Mouse (Mus musculus): ENCODE measurements around the gene Klhl30. TPM values are rescaled to one million over a fixed set of nuclear protein-coding genes. Genes with fewer than 3 reads are reported as not detected.

Gene Klhl30
- polyA plus RNA-seq, 1 experiment, result 0.13 TPM

GRCm38 (mm10) chr1:91344921-91345685 is 5.7 kb upstream of the Klhl30 start:
- Histone ChIP-seq H3K27me3 (ENCODE audit: control insufficient read depth, insufficient read depth, low read length) (peaks cover 2% of the 10 kb centered on the region; the same call in 1 of the 2 replicates), H3K4me1 (ENCODE audit: control insufficient read depth, insufficient read depth, low read length) (no peaks in the 10 kb centered on the region), H3K4me3 (replicated peaks; ENCODE audit: insufficient read depth, low read depth, low read length) (no peak overlapping the region), H3K27ac (ENCODE audit: insufficient read depth, low read length) (no peak overlapping the region)
- no peak for TF ChIP-seq CTCF (IDR thresholded peaks at IDR 0.05; ENCODE audit: borderline replicate concordance, insufficient read depth, low read depth, low read length)
- peak; percentile 18 to 19 for DNase-seq
- 2% methylated on average over 68 of the region's 68 CpGs for WGBS

- no peak overlapping the region for H3K27ac ChIP-seq (ENCODE audit: insufficient read depth, low read length)
- no peak overlapping the region for H3K4me3 ChIP-seq (replicated peaks; ENCODE audit: insufficient read depth, low read depth, low read length)
- 38% methylated on average over 3 of the region's 3 CpGs for WGBS
- peak; percentile 52 to 68 for DNase-seq
- no peaks in the 10 kb centered on the region for H3K4me1 ChIP-seq (ENCODE audit: control insufficient read depth, insufficient read depth, low read length)
- TF ChIP-seq POLR2A (IDR thresholded peaks at IDR 0.05; ENCODE audit: borderline replicate concordance, insufficient read depth, low read length) (no peak), CTCF (IDR thresholded peaks at IDR 0.05; ENCODE audit: borderline replicate concordance, insufficient read depth, low read depth, low read length) (peak; percentile 89)
- peaks cover 2% of the 10 kb centered on the region; the same call in 1 of the 2 replicates for H3K27me3 ChIP-seq (ENCODE audit: control insufficient read depth, insufficient read depth, low read length)
Observed at GRCm38 (mm10) chr1:91346892-91347291, 3.9 kb upstream of the Klhl30 start.

GRCm38 (mm10) chr1:91351249-91351648 is 433 bp downstream of the Klhl30 start:
- TF ChIP-seq POLR2A (IDR thresholded peaks at IDR 0.05; ENCODE audit: borderline replicate concordance, insufficient read depth, low read length) (no peak), CTCF (IDR thresholded peaks at IDR 0.05; ENCODE audit: borderline replicate concordance, insufficient read depth, low read depth, low read length) (no peak)
- Histone ChIP-seq H3K4me3 (replicated peaks; ENCODE audit: insufficient read depth, low read depth, low read length) (no peak overlapping the region), H3K4me1 (ENCODE audit: control insufficient read depth, insufficient read depth, low read length) (no peaks in the 10 kb centered on the region), H3K27ac (ENCODE audit: insufficient read depth, low read length) (no peak overlapping the region), H3K27me3 (ENCODE audit: control insufficient read depth, insufficient read depth, low read length) (no peaks in the 10 kb centered on the region)
- no peak for DNase-seq
- WGBS, result 76% methylated on average over 3 of the region's 3 CpGs

- no peak overlapping the region for H3K4me3 ChIP-seq (replicated peaks; ENCODE audit: insufficient read depth, low read depth, low read length)
- TF ChIP-seq POLR2A (IDR thresholded peaks at IDR 0.05; ENCODE audit: borderline replicate concordance, insufficient read depth, low read length) (no peak), CTCF (IDR thresholded peaks at IDR 0.05; ENCODE audit: borderline replicate concordance, insufficient read depth, low read depth, low read length) (no peak)
- 92% methylated on average over 2 of the region's 2 CpGs for WGBS
- no peak for DNase-seq
- no peaks in the 10 kb centered on the region for H3K4me1 ChIP-seq (ENCODE audit: control insufficient read depth, insufficient read depth, low read length)
- H3K27me3 ChIP-seq (ENCODE audit: control insufficient read depth, insufficient read depth, low read length), result no peaks in the 10 kb centered on the region
- H3K27ac ChIP-seq (ENCODE audit: insufficient read depth, low read length), result no peak overlapping the region
Observed at GRCm38 (mm10) chr1:91352277-91352676, 1.5 kb downstream of the Klhl30 start.

GRCm38 (mm10) chr1:91356105-91356504 is 5.3 kb downstream of the Klhl30 start:
- 60% methylated on average over 11 of the region's 11 CpGs for WGBS
- TF ChIP-seq CTCF (IDR thresholded peaks at IDR 0.05; ENCODE audit: borderline replicate concordance, insufficient read depth, low read depth, low read length) (no peak), POLR2A (IDR thresholded peaks at IDR 0.05; ENCODE audit: borderline replicate concordance, insufficient read depth, low read length) (no peak)
- DNase-seq, result no peak
- no peaks in the 10 kb centered on the region for H3K27me3 ChIP-seq (ENCODE audit: control insufficient read depth, insufficient read depth, low read length)
- no peak overlapping the region for H3K4me3 ChIP-seq (replicated peaks; ENCODE audit: insufficient read depth, low read depth, low read length)
- H3K27ac ChIP-seq (ENCODE audit: insufficient read depth, low read length), result no peak overlapping the region
- H3K4me1 ChIP-seq (ENCODE audit: control insufficient read depth, insufficient read depth, low read length), result no peaks in the 10 kb centered on the region

GRCm38 (mm10) chr1:91362113-91362512 is 11.3 kb downstream of the Klhl30 start:
- H3K4me1 ChIP-seq (ENCODE audit: control insufficient read depth, insufficient read depth, low read length), result no peaks in the 10 kb centered on the region
- no peak for DNase-seq
- H3K27me3 ChIP-seq (ENCODE audit: control insufficient read depth, insufficient read depth, low read length), result no peaks in the 10 kb centered on the region; the same call in 1 of the 2 replicates
- WGBS, result 73% methylated on average over 5 of the region's 5 CpGs
- TF ChIP-seq POLR2A (IDR thresholded peaks at IDR 0.05; ENCODE audit: borderline replicate concordance, insufficient read depth, low read length), result no peak
- no peak overlapping the region for H3K4me3 ChIP-seq (replicated peaks; ENCODE audit: insufficient read depth, low read depth, low read length)
- no peak overlapping the region for H3K27ac ChIP-seq (ENCODE audit: insufficient read depth, low read length)

- no peak for TF ChIP-seq POLR2A (IDR thresholded peaks at IDR 0.05; ENCODE audit: borderline replicate concordance, insufficient read depth, low read length)
- TF ChIP-seq CTCF (IDR thresholded peaks at IDR 0.05; ENCODE audit: borderline replicate concordance, insufficient read depth, low read depth, low read length), result no peak
- H3K4me3 ChIP-seq (replicated peaks; ENCODE audit: insufficient read depth, low read depth, low read length), result no peak overlapping the region
- WGBS, result 94% methylated on average over 16 of the region's 16 CpGs
- H3K27me3 ChIP-seq (ENCODE audit: control insufficient read depth, insufficient read depth, low read length), result no peaks in the 10 kb centered on the region; the same call in 1 of the 2 replicates
- DNase-seq, result no peak
- no peaks in the 10 kb centered on the region for H3K4me1 ChIP-seq (ENCODE audit: control insufficient read depth, insufficient read depth, low read length)
- H3K27ac ChIP-seq (ENCODE audit: insufficient read depth, low read length), result no peak overlapping the region
Observed at GRCm38 (mm10) chr1:91364822-91365644, 14.2 kb downstream of the Klhl30 start.

GRCm38 (mm10) chr1:91365816-91366214 is 15.0 kb downstream of the Klhl30 start:
- TF ChIP-seq POLR2A (IDR thresholded peaks at IDR 0.05; ENCODE audit: borderline replicate concordance, insufficient read depth, low read length) (no peak), CTCF (IDR thresholded peaks at IDR 0.05; ENCODE audit: borderline replicate concordance, insufficient read depth, low read depth, low read length) (no peak)
- 34% methylated on average over 8 of the region's 8 CpGs for WGBS
- Histone ChIP-seq H3K4me3 (replicated peaks; ENCODE audit: insufficient read depth, low read depth, low read length) (no peak overlapping the region), H3K27me3 (ENCODE audit: control insufficient read depth, insufficient read depth, low read length) (no peaks in the 10 kb centered on the region; the same call in 1 of the 2 replicates), H3K27ac (ENCODE audit: insufficient read depth, low read length) (no peak overlapping the region), H3K4me1 (ENCODE audit: control insufficient read depth, insufficient read depth, low read length) (no peaks in the 10 kb centered on the region)
- no peak for DNase-seq
